Mouse (Mus musculus): ENCODE data around the gene Ccdc57.

The Ccdc57 gene

GRCm38 (mm10) chr11:120951731-120952730 lies 19.4 kb upstream of the Ccdc57 start:
- no peak for DNase-seq

- no peak for DNase-seq
Measured at GRCm38 (mm10) chr11:120951237-120951636, 18.6 kb upstream of the Ccdc57 start.

GRCm38 (mm10) chr11:120950281-120951202 lies 17.9 kb upstream of the Ccdc57 start:
- DNase-seq, result peak; percentile 68

DNA sequence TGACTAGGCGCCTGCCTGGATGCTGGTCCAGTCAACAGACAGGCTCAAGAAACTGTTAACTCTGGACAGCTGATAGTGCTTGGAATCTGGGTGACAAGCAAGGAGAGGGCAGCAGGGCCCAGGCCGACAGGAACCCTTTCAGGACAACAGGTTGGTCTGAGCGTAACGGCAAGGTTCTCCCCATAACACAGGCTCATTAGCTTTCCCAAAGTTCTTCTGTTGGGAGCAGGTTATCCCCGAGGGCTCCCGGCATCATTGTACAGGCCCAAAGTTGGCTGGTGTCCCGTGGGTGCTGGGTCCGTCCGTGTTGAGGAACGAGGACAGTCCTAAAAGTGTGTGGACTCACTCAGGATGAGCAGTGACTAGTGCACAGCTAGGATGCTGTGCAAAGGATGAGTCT lies 17.2 kb upstream of the Ccdc57 start:
- no peak for DNase-seq

- DNase-seq, result peak; percentile 55
Measured at GRCm38 (mm10) chr11:120948861-120949851, 16.5 kb upstream of the Ccdc57 start.

DNA sequence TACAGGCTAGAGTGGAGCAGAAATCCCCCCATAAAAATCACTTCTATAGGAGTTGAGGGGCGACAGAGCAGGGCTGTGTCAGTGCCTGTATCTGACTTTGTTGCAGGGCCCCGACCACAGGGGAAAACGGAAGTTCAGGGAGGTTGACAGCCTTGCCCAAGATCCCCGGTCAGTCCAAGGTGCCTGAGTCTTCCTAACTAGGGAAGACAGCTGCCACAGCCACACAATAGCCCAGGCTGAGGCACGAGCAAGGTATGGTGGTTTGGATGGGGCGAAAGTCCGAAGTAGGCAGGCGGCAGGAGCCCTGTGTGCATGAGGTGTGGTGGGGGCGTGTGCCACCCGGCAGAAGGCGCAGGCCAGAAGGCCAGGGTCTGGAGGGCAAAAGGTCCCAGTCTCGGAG lies 15.7 kb upstream of the Ccdc57 start, which contains the start of gene Slc16a3:
Gene Slc16a3 (plus strand): TSS at position 153 of the 400 bp plus-strand sequence.
- no peak for DNase-seq

- DNase-seq, result no peak
Measured at GRCm38 (mm10) chr11:120945926-120946325, 13.3 kb upstream of the Ccdc57 start.

- no peak for DNase-seq
Measured at GRCm38 (mm10) chr11:120945266-120945665, 12.6 kb upstream of the Ccdc57 start.

GRCm38 (mm10) chr11:120940959-120941358 lies 8.3 kb upstream of the Ccdc57 start:
- peak; percentile 16 for DNase-seq

- no peak for DNase-seq
Measured at GRCm38 (mm10) chr11:120939712-120940341, 7.2 kb upstream of the Ccdc57 start.

GRCm38 (mm10) chr11:120938795-120939194 lies 6.1 kb upstream of the Ccdc57 start:
- no peak for DNase-seq

DNA sequence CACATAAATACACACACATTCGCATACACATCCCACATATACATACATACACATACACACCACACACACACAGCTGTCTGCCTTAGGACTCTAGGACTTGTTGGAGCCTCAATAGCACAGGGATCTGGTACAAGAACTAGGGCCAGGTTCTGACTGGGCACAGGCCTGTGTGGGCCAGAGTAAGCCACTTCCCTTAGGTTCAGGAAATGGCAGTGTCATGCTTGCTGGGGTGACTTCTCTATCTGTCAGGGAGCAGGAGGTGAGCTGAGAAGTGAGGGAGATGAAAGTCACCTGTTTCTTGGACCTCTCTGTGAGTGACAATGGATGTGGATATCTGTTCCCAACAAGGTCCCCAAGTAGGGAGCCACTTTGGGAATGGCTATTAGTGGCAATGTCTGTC lies 5.3 kb upstream of the Ccdc57 start:
- DNase-seq, result no peak

DNA sequence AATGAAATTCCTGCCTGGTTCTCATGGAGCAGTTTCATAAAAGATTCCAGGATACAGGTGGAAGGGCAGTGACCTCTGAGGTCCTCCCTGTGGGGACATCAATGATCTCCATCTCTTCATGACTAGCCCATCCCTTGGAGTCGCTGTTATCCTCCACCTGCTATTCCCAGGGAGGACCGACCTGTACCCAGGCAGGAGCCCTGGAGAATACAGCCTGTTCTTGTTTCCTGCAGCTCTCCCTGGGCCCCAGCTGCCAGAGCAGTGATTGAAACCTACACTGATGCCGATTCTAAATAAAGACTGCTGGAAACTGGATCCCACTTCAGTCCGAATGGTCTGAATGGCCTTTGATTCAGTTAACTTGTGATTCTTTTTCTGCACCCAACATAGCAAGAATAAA lies 1.2 kb downstream of the Ccdc57 start:
- DNase-seq, result no peak

- no peak for DNase-seq
Measured at GRCm38 (mm10) chr11:120928468-120928867, 4.2 kb downstream of the Ccdc57 start.

- no peak for DNase-seq
Measured at GRCm38 (mm10) chr11:120922528-120922927, 10.1 kb downstream of the Ccdc57 start.

DNA sequence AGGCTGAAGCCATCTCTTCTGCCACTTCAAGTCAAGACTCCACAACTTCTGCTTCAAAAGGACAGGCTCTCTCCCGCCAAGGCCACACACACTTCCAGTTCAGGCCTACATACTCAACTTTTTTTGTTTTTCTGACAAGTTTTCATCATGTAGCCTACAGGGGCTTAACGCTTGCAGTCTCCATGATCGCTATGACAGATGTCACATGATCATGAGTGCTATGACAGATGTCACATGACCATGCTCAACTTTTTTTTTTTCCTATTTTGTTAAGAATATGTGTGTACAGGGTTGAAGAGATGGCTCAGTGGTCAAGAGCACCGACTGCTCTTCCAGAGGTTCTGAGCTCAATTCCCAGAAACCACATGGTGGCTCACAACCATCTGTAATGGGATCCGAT lies 14.9 kb downstream of the Ccdc57 start:
- DNase-seq, result no peak

- peak; percentile 60 for DNase-seq
Measured at GRCm38 (mm10) chr11:120916477-120916876, 16.2 kb downstream of the Ccdc57 start.

GRCm38 (mm10) chr11:120913796-120914195 lies 18.9 kb downstream of the Ccdc57 start:
- no peak for DNase-seq

GRCm38 (mm10) chr11:120905430-120905873 lies 27.2 kb downstream of the Ccdc57 start:
- peak; percentile 83 for DNase-seq

DNA sequence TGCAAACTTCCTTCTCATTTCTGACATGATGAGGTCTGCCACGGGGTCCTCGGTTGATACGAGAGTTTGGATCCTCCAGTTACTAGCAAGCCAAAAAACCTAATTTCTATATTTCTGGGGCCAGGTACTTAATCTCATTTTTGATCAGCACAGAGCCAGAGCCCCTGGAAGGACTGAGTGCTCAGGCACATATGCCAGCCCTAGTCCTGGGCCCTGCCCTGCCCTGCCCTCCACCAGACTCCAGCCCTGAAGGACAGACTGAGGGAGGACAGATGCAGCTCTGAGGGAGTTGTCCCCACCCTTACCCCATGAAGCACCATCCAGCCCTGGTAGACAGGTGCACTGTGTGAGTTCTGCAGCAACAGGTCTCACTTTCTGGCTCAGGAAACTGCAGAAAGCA lies 28.1 kb downstream of the Ccdc57 start:
- no peak for DNase-seq

DNA sequence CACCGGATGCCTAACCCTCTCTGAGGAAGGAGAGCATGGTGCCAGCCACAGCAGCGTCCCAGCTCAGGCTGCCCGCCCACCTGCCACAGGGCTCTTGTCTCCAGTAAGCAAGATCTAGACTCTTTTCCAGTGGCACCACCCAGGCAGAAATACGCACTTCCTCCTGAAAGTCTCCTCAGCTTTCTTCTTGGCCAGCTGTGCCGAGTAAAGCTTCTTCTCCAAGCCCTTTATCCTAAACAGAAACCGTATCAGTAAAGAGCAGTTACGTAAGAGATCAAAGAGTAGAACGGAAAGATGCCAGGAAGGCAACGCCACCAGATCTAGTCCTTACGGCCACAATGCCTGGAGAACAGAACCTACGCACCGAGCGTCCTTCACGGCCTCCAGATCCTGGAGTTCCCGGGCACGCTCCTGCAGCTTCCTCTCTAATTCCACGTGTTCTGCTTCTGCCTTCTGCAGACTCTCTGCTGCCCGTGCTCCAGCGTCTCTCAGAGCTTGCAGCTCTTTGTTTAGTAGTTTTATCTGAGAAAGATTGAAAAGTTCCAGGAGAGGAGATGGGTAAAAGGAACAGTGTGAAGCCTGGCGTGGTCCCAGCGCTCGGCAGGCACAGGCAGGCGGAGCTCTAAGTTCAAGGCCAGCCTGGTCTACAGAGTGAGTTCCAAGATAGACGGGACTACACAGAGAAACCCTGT lies 29.4 kb downstream of the Ccdc57 start:
- no peak for DNase-seq

All from thymus, postnatal 14 days (tissue).